Mouse (Mus musculus): ENCODE data around the gene Ren1. TPM values are rescaled to one million over a fixed set of nuclear protein-coding genes. Genes with fewer than 3 reads are reported as not detected.

Ren1 gene
- total RNA-seq, 2 experiments from 2014 or later: 0.20 TPM; not detected in 1

GRCm38 (mm10) chr1:133375696-133376346 is 25.5 kb downstream of the Ren1 start:
- DNase-seq (ENCODE audit: low spot score in 2 of 2): no peak

GRCm38 (mm10) chr1:133377547-133377946 is 27.2 kb downstream of the Ren1 start:
- DNase-seq (ENCODE audit: low spot score in 2 of 2): no peak

- DNase-seq (ENCODE audit: low spot score in 2 of 2): no peak
Observed at GRCm38 (mm10) chr1:133379254-133379985, 29.1 kb downstream of the Ren1 start.

GRCm38 (mm10) chr1:133379986-133380320 is 29.6 kb downstream of the Ren1 start:
- DNase-seq (ENCODE audit: low spot score in 2 of 2): no peak

- DNase-seq (ENCODE audit: low spot score in 2 of 2): no peak
Observed at GRCm38 (mm10) chr1:133380347-133381065, 30.2 kb downstream of the Ren1 start.

GRCm38 (mm10) chr1:133382008-133382407 is 31.7 kb downstream of the Ren1 start:
- DNase-seq (ENCODE audit: low spot score in 2 of 2): no peak

- DNase-seq (ENCODE audit: low spot score in 2 of 2): no peak
Observed at GRCm38 (mm10) chr1:133382552-133383155, 32.3 kb downstream of the Ren1 start.

GRCm38 (mm10) chr1:133383157-133383783 is 33.0 kb downstream of the Ren1 start:
- no peak for DNase-seq (ENCODE audit: low spot score in 2 of 2)

GRCm38 (mm10) chr1:133385506-133385905 is 35.2 kb downstream of the Ren1 start:
- peak; percentile 30 to 73 for DNase-seq (ENCODE audit: low spot score in 2 of 2)

GRCm38 (mm10) chr1:133386209-133386608 is 35.9 kb downstream of the Ren1 start:
- DNase-seq (ENCODE audit: low spot score in 2 of 2): no peak

- DNase-seq (ENCODE audit: low spot score in 2 of 2): peak; percentile 61 to 62
Observed at GRCm38 (mm10) chr1:133387539-133388268, 37.4 kb downstream of the Ren1 start.

- DNase-seq (ENCODE audit: low spot score in 2 of 2): peak in 1 of 2 experiments; percentile 58
Observed at GRCm38 (mm10) chr1:133394702-133395101, 44.4 kb downstream of the Ren1 start.

- DNase-seq (ENCODE audit: low spot score in 2 of 2): no peak
Observed at GRCm38 (mm10) chr1:133396693-133397092, 46.4 kb downstream of the Ren1 start.

GRCm38 (mm10) chr1:133397094-133397482 is 46.8 kb downstream of the Ren1 start:
- no peak for DNase-seq (ENCODE audit: low spot score in 2 of 2)

- DNase-seq (ENCODE audit: low spot score in 2 of 2): no peak
Observed at GRCm38 (mm10) chr1:133397483-133398237, 47.4 kb downstream of the Ren1 start.

GRCm38 (mm10) chr1:133400014-133400725 is 49.9 kb downstream of the Ren1 start:
- DNase-seq (ENCODE audit: low spot score in 2 of 2): no peak

- no peak for DNase-seq (ENCODE audit: low spot score in 2 of 2)
Observed at GRCm38 (mm10) chr1:133404005-133404404, 53.7 kb downstream of the Ren1 start.

- no peak for DNase-seq (ENCODE audit: low spot score in 2 of 2)
Observed at GRCm38 (mm10) chr1:133406614-133407013, 56.3 kb downstream of the Ren1 start.

- no peak for DNase-seq (ENCODE audit: low spot score in 2 of 2)
Observed at GRCm38 (mm10) chr1:133407436-133407835, 57.1 kb downstream of the Ren1 start.
